Mouse (Mus musculus): ENCODE data around the gene Adgrg6.

DNA sequence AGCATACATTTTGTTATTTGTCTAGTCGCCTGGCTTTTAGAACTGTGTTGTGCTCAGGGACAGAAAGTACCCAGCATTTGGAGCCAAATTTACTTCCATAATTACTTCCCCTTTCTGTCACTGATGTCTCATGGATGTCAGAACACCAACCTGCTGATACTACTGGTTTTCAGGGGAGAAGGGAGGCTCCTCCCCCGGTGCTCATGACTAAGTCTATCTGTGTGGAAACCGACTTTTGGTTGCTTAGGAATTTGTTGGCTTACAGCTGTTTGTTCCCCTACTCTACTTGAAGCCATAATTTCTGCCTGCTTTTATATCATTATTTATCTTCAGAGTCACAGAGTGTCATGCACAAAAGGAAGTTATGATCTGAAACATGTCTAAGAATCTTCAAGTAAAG, 14.4 kb downstream of the Adgrg6 start:
- TF ChIP-seq POLR2A (IDR thresholded peaks at IDR 0.05; ENCODE audit: insufficient read depth, low read depth, low read length) (no peak), CTCF (IDR thresholded peaks at IDR 0.05; ENCODE audit: insufficient read depth, low read depth, low read length) (no peak)

All from olfactory bulb, adult 2 months (tissue).